Mouse (Mus musculus) ES-E14 (cell line): Measurements from ENCODE around the gene Tbc1d7.

Source experiments
- MAFK ChIP-seq: IDR thresholded peaks from 2 replicates; pipeline ENCODE4 v1.6.1; 2014; ENCODE audit warnings: mild to moderate bottlenecking, low read depth, low read length, inconsistent platforms; ENCODE audit not compliant: insufficient read depth
- ZNF384 ChIP-seq: IDR thresholded peaks from 2 replicates; pipeline ENCODE4 v1.6.1; 2012; ENCODE audit warnings: low read depth, low read length, inconsistent platforms

DNA sequence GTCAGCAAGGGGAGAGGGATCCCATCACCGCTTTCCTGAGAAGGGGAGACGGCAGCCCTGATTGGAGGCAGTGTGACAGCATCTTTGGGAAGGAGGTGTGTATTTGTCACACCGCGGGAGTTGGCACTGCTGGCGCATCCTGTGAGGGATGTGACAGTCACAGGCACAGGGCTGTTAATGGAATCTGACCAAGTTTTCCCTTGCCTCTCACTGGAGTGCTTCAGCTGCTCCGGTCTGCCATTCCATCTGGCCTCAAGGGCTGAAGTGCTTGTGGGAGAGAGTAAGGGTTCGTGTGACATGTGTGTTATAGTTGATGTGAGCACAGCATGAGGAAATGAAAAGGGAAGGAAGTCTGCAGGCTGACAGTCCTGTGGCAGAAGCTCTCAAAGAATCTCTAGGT is 59.0 kb downstream of the Tbc1d7 start:
- TF ChIP-seq MAFK (no peak), ZNF384 (no peak)
